Mouse (Mus musculus) testis, adult 2 months (tissue): ENCODE results near the gene Rad9b. TPM values are rescaled to one million over a fixed set of nuclear protein-coding genes. Genes with fewer than 3 reads are reported as not detected.

Source experiments
- H3K27ac ChIP-seq: fragments of 200-500 bp; 2 replicates; pipeline ENCODE4 v1.5.1; 2012; ENCODE audit warnings: low read depth, low read length; ENCODE audit not compliant: control insufficient read depth, insufficient read depth
- H3K27me3 ChIP-seq: fragments of 200-500 bp; 2 replicates; pipeline ENCODE4 v1.6.1; 2012; ENCODE audit warnings: mild to moderate bottlenecking, low read length, moderate library complexity; ENCODE audit not compliant: control insufficient read depth, insufficient read depth
- H3K36me3 ChIP-seq: fragments of 200-500 bp; 2 replicates; pipeline ENCODE4 v1.6.1; 2012; ENCODE audit warnings: mild to moderate bottlenecking, low read length; ENCODE audit not compliant: control insufficient read depth, insufficient read depth
- H3K4me1 ChIP-seq: fragments of 200-500 bp; 2 replicates; pipeline ENCODE4 v1.6.1; 2012; ENCODE audit warnings: low read length; ENCODE audit not compliant: control insufficient read depth, insufficient read depth
- H3K4me3 ChIP-seq: fragments of 200-500 bp; 2 replicates; pipeline ENCODE4 v1.5.1; 2012; ENCODE audit warnings: low read depth, mild to moderate bottlenecking, low read length, moderate library complexity, mixed read lengths; ENCODE audit not compliant: control insufficient read depth
- CTCF ChIP-seq: fragments of 200-500 bp; IDR thresholded peaks from 2 replicates; pipeline ENCODE4 v1.5.1; 2012; ENCODE audit warnings: low read depth, mild to moderate bottlenecking, inconsistent platforms, low read length, moderate library complexity; ENCODE audit not compliant: control insufficient read depth, insufficient read depth, insufficient replicate concordance
- POLR2A ChIP-seq: fragments of 200-500 bp; IDR thresholded peaks from 2 replicates; pipeline ENCODE4 v1.6.1; 2012; ENCODE audit warnings: low read depth, mild to moderate bottlenecking, inconsistent platforms, low read length, moderate library complexity; ENCODE audit not compliant: control insufficient read depth
- polyA plus RNA-seq: library from polyadenylated mRNA; depleted of rRNA; stranded (reverse); fragments of >200 nt; gene quantifications from 2 replicates; pipeline ENCODE4 v1.2.3, GENCODE M21; 2012

Gene Rad9b
- polyA plus RNA-seq, 1 experiment, result 28.0 TPM

- no peaks in the 10 kb centered on the region for H3K27me3 ChIP-seq
- TF ChIP-seq POLR2A, result no peak
- no peak for TF ChIP-seq CTCF
- H3K4me1 ChIP-seq, result no peaks in the 10 kb centered on the region; the same call in 1 of the 2 replicates
- H3K27ac ChIP-seq, result no peak overlapping the region; the same call in 1 of the 2 replicates
- H3K36me3 ChIP-seq, result no peaks in the 10 kb centered on the region; the same call in none of the 2 replicates
- peak overlapping the region; percentile 90 for H3K4me3 ChIP-seq
These were observed 547 bp upstream of the Rad9b start for GRCm38 (mm10) chr5:122354492-122355067.

- TF ChIP-seq POLR2A, result no peak
- TF ChIP-seq CTCF, result no peak
- peaks cover 3% of the 10 kb centered on the region for H3K36me3 ChIP-seq
These were observed 8.3 kb downstream of the Rad9b start for GRCm38 (mm10) chr5:122345777-122346176.

DNA sequence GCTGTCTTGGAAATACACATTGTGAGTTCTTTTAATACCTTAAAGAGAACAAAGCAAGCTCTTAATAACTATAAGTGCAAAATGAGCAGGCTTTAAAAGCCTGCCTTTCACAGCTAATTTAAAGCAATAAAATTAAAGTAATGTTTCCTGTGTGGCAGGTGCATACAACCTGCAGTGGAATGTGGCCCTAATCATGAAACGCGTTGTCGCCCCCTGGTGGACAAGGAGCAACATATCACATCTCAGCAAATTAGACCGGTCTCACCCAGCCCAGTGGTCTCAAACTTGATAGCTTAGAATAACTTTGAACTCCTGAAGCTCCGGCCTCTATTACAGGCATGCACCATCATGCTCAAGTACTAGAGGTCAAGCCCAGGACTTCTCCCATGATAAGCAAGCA is 9.8 kb downstream of the Rad9b start:
- Histone ChIP-seq H3K4me3 (no peak overlapping the region), H3K4me1 (no peaks in the 10 kb centered on the region), H3K36me3 (peaks cover 3% of the 10 kb centered on the region), H3K27ac (no peak overlapping the region), H3K27me3 (no peaks in the 10 kb centered on the region)
- TF ChIP-seq POLR2A (no peak), CTCF (peak; percentile 85; the same call in 1 of the 2 replicates)

More at GRCm38 (mm10) chr5:122345777-122346176, 8.3 kb downstream of the Rad9b start:
- Histone ChIP-seq H3K27me3 (no peaks in the 10 kb centered on the region), H3K4me1 (no peaks in the 10 kb centered on the region), H3K27ac (no peak overlapping the region), H3K4me3 (no peak overlapping the region)

GRCm38 (mm10) chr5:122343768-122344167 is 10.3 kb downstream of the Rad9b start:
- Histone ChIP-seq H3K4me3 (no peak overlapping the region), H3K36me3 (peaks cover 3% of the 10 kb centered on the region), H3K4me1 (no peaks in the 10 kb centered on the region), H3K27me3 (no peaks in the 10 kb centered on the region), H3K27ac (no peak overlapping the region)
- TF ChIP-seq CTCF (no peak), POLR2A (no peak)

DNA sequence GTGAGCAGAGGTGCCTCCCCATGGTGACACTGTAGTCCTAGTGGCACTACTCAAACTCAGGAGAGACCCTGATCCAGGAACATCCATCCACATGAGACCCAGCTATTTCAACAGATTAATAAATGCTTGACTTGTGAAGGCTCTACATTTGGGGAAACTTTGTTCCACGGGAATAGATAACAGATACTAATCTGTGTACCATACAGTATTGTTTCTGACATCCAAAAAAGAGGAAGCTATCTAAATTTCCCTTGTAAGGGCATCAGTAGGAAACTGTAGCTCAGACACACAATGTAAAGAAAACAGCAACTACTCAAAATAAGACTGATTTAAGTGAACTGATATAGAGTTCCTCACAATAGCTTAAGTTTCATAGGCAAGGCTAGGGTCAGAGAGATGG is 11.2 kb downstream of the Rad9b start:
- H3K27me3 ChIP-seq, result no peaks in the 10 kb centered on the region
- no peak overlapping the region for H3K27ac ChIP-seq
- TF ChIP-seq POLR2A, result no peak
- TF ChIP-seq CTCF, result no peak
- no peaks in the 10 kb centered on the region; the same call in 1 of the 2 replicates for H3K36me3 ChIP-seq
- no peak overlapping the region for H3K4me3 ChIP-seq
- H3K4me1 ChIP-seq, result no peaks in the 10 kb centered on the region

DNA sequence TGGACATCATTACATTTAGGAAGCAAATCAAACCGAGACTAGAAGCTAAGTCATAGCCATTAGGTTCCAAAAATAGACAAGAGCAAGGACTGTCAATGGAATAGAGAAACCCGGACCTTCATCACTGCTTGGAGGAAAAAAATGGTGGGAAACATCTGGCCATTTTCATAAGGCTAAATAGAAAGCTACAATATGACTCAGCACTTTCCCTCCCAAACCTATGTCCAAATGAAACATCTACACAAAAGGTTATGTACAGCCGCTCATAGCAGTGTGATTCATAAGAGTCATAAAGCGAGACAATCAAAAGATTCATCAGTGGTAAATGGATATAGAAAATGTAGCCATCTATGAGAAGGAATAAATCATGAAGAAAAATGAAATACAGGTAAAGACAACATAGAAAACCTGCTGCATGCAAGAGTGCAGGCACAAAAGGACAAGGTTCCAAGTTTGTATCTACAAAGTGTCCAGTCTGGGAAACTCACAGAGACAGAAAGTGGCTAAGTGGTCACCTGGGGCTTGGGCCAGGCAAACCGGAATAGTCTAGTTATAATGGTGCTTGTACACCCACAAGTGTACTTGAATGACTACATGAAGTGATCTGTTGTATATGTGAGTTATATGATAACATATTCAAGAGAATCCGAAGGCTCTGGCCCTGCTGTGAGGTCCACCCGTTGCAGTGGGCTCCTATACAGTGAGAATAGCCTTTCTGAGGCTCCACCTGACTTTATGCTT is 17.3 kb downstream of the Rad9b start:
- no peaks in the 10 kb centered on the region; the same call in 1 of the 2 replicates for H3K36me3 ChIP-seq
- TF ChIP-seq POLR2A (no peak), CTCF (no peak)

GRCm38 (mm10) chr5:122334682-122335081 is 19.4 kb downstream of the Rad9b start:
- Histone ChIP-seq H3K4me3 (no peak overlapping the region), H3K36me3 (no peaks in the 10 kb centered on the region; the same call in 1 of the 2 replicates), H3K27me3 (no peaks in the 10 kb centered on the region), H3K4me1 (no peaks in the 10 kb centered on the region), H3K27ac (no peak overlapping the region)
- TF ChIP-seq CTCF (no peak), POLR2A (no peak)

More for the DNA sequence above, 17.3 kb downstream of the Rad9b start:
- H3K4me3 ChIP-seq, result no peak overlapping the region
- H3K4me1 ChIP-seq, result no peaks in the 10 kb centered on the region
- H3K27ac ChIP-seq, result no peak overlapping the region
- H3K27me3 ChIP-seq, result no peaks in the 10 kb centered on the region

- Histone ChIP-seq H3K27me3 (no peaks in the 10 kb centered on the region), H3K27ac (no peak overlapping the region), H3K36me3 (no peaks in the 10 kb centered on the region; the same call in 1 of the 2 replicates), H3K4me3 (no peak overlapping the region), H3K4me1 (no peaks in the 10 kb centered on the region)
- TF ChIP-seq POLR2A, result no peak
- no peak for TF ChIP-seq CTCF
These were observed 23.8 kb downstream of the Rad9b start for GRCm38 (mm10) chr5:122330269-122330668.
